Mouse (Mus musculus) neural tube, embryonic 13.5 days (tissue): ENCODE results near the gene Tsen54. TPM values are rescaled to one million over a fixed set of nuclear protein-coding genes. Genes with fewer than 3 reads are reported as not detected.

Experiments used
- ATAC-seq: fragments of 200-750 bp; cut with Nextera tagmentation; 2 replicates; pipeline ENCODE4 v1.8.0; 2017; ENCODE audit warnings: low read depth, mild to moderate bottlenecking, moderate TSS enrichment, moderate library complexity
- H3K27ac ChIP-seq: fragments of 300-500 bp; sonication (generic); replicated peaks from 2 replicates; pipeline ENCODE4 v1.5.1; 2015; ENCODE audit warnings: moderate library complexity, mild to moderate bottlenecking, inconsistent platforms
- H3K27me3 ChIP-seq: fragments of 300-500 bp; sonication (generic); 2 replicates; pipeline ENCODE4 v1.6.1; 2015; ENCODE audit warnings: mild to moderate bottlenecking, inconsistent platforms
- H3K36me3 ChIP-seq: fragments of 300-500 bp; sonication (generic); 2 replicates; pipeline ENCODE4 v1.6.1; 2015; ENCODE audit warnings: mild to moderate bottlenecking, inconsistent platforms
- H3K4me1 ChIP-seq: fragments of 300-500 bp; sonication (generic); replicated peaks from 2 replicates; pipeline ENCODE4 v1.6.1; 2015; ENCODE audit warnings: inconsistent platforms
- H3K4me2 ChIP-seq: fragments of 300-500 bp; sonication (generic); 2 replicates; pipeline ENCODE4 v1.6.1; 2015; ENCODE audit warnings: inconsistent platforms, mild to moderate bottlenecking, moderate library complexity
- H3K4me3 ChIP-seq: fragments of 300-500 bp; sonication (generic); 2 replicates; pipeline ENCODE4 v1.5.1; 2015; ENCODE audit warnings: mild to moderate bottlenecking, inconsistent platforms
- H3K9ac ChIP-seq: fragments of 300-500 bp; sonication (generic); 2 replicates; pipeline ENCODE4 v1.6.1; 2015; ENCODE audit warnings: moderate library complexity, mild to moderate bottlenecking, inconsistent platforms
- H3K9me3 ChIP-seq: fragments of 300-500 bp; sonication (generic); 2 replicates; pipeline ENCODE4 v1.6.1; 2016; ENCODE audit warnings: inconsistent platforms
- WGBS: fragments of 180-500 bp; shearing (Covaris S2); methylation state at CpG from one replicate; pipeline ENCODE4 v1.1.7; 2015; 5-methylcytosine and 5-hydroxymethylcytosine counted together
- polyA plus RNA-seq: library from polyadenylated mRNA; unstranded; fragments of >200 nt; fragmentation: Nextera tagmentation; extraction: Ambion mirVana; gene quantifications from 2 replicates; pipeline ENCODE4 v1.2.1, GENCODE M21; 2015

Gene Tsen54
- polyA plus RNA-seq, 1 experiment from 2014 or later = 23.4 TPM

- ATAC-seq = no peak
- Histone ChIP-seq H3K4me3 (no peak overlapping the region), H3K36me3 (peaks cover 54% of the 10 kb centered on the region), H3K27ac (no peak overlapping the region), H3K4me1 (peaks cover 29% of the 10 kb centered on the region), H3K27me3 (peaks cover 26% of the 10 kb centered on the region), H3K9me3 (no peaks in the 10 kb centered on the region), H3K9ac (no peak overlapping the region), H3K4me2 (no peak overlapping the region)
- WGBS = 90% methylated on average over 16 of the region's 16 CpGs
These were observed 5.5 kb downstream of the Tsen54 start for GRCm38 (mm10) chr11:115819915-115820623.

- no peak overlapping the region for H3K4me2 ChIP-seq
- H3K27ac ChIP-seq = no peak overlapping the region
- peaks cover 20% of the 10 kb centered on the region for H3K4me1 ChIP-seq
- peaks cover 54% of the 10 kb centered on the region for H3K36me3 ChIP-seq
- WGBS = 88% methylated on average over 4 of the region's 4 CpGs
- peaks cover 36% of the 10 kb centered on the region for H3K27me3 ChIP-seq
- no peak for ATAC-seq
- H3K9me3 ChIP-seq = no peaks in the 10 kb centered on the region
- no peak overlapping the region for H3K9ac ChIP-seq
- H3K4me3 ChIP-seq = no peak overlapping the region
These were observed 6.5 kb downstream of the Tsen54 start for GRCm38 (mm10) chr11:115821001-115821400.

- peak; percentile 88 for ATAC-seq
- Histone ChIP-seq H3K4me3 (peak within 1 kb of the TSS; percentile 58), H3K9me3 (no peaks in the 10 kb centered on the region), H3K27me3 (peaks cover 54% of the 10 kb centered on the region), H3K4me2 (peak within 1 kb of the TSS; percentile 93), H3K36me3 (peaks cover 37% of the 10 kb centered on the region), H3K4me1 (peaks cover 18% of the 10 kb centered on the region), H3K9ac (peak within 1 kb of the TSS; percentile 70), H3K27ac (no peak within 1 kb of the TSS)
- WGBS = under 1% methylated on average over 87 of the region's 87 CpGs
These were observed 9.5 kb downstream of the Tsen54 start, which contains the start of gene Llgl2 for GRCm38 (mm10) chr11:115823774-115824740. Gene Llgl2 (plus strand): TSS chr11:115824049.

- H3K4me1 ChIP-seq = peaks cover 18% of the 10 kb centered on the region
- no peaks in the 10 kb centered on the region for H3K9me3 ChIP-seq
- no peak overlapping the region for H3K27ac ChIP-seq
- H3K4me2 ChIP-seq = peak overlapping the region; percentile 93
- ATAC-seq = no peak
- peaks cover 32% of the 10 kb centered on the region for H3K36me3 ChIP-seq
- H3K4me3 ChIP-seq = peak overlapping the region; percentile 58; the same call in 1 of the 2 replicates
- no peak overlapping the region for H3K9ac ChIP-seq
- 18% methylated on average over 11 of the region's 11 CpGs for WGBS
- peaks cover 61% of the 10 kb centered on the region for H3K27me3 ChIP-seq
These were observed 10.3 kb downstream of the Tsen54 start for GRCm38 (mm10) chr11:115824813-115825212.

- Histone ChIP-seq H3K36me3 (peaks cover 15% of the 10 kb centered on the region), H3K4me1 (peaks cover 18% of the 10 kb centered on the region), H3K4me2 (no peak overlapping the region), H3K4me3 (no peak overlapping the region), H3K27me3 (peaks cover 78% of the 10 kb centered on the region), H3K9me3 (no peaks in the 10 kb centered on the region), H3K9ac (no peak overlapping the region), H3K27ac (no peak overlapping the region)
- ATAC-seq = no peak
- 57% methylated on average over 5 of the region's 5 CpGs for WGBS
These were observed 12.0 kb downstream of the Tsen54 start for GRCm38 (mm10) chr11:115826487-115826886.

- peaks cover 23% of the 10 kb centered on the region for H3K4me1 ChIP-seq
- no peaks in the 10 kb centered on the region for H3K9me3 ChIP-seq
- ATAC-seq = no peak
- H3K36me3 ChIP-seq = peaks cover 4% of the 10 kb centered on the region
- whole genome bisulfite sequencing = 91% methylated on average over 6 of the region's 6 CpGs
- H3K9ac ChIP-seq = no peak overlapping the region
- peaks cover 85% of the 10 kb centered on the region for H3K27me3 ChIP-seq
- H3K4me3 ChIP-seq = no peak overlapping the region
- H3K4me2 ChIP-seq = no peak overlapping the region
- no peak overlapping the region for H3K27ac ChIP-seq
These were observed 13.1 kb downstream of the Tsen54 start for GRCm38 (mm10) chr11:115827624-115828023.

- Histone ChIP-seq H3K4me2 (no peak overlapping the region), H3K9me3 (no peaks in the 10 kb centered on the region), H3K27ac (no peak overlapping the region), H3K36me3 (no peaks in the 10 kb centered on the region), H3K4me1 (peaks cover 29% of the 10 kb centered on the region), H3K9ac (no peak overlapping the region), H3K27me3 (peaks cover 71% of the 10 kb centered on the region), H3K4me3 (no peak overlapping the region)
- no peak for ATAC-seq
- 58% methylated on average over 4 of the region's 4 CpGs for WGBS
These were observed 14.5 kb downstream of the Tsen54 start for GRCm38 (mm10) chr11:115829036-115829435.

- no peak overlapping the region for H3K9ac ChIP-seq
- H3K36me3 ChIP-seq = no peaks in the 10 kb centered on the region
- H3K4me2 ChIP-seq = no peak overlapping the region
- H3K27me3 ChIP-seq = peaks cover 59% of the 10 kb centered on the region
- H3K27ac ChIP-seq = no peak overlapping the region
- 20% methylated on average over 25 of the region's 25 CpGs for WGBS
- no peak for ATAC-seq
- no peaks in the 10 kb centered on the region for H3K9me3 ChIP-seq
- no peak overlapping the region for H3K4me3 ChIP-seq
- H3K4me1 ChIP-seq = peaks cover 18% of the 10 kb centered on the region
These were observed 16.2 kb downstream of the Tsen54 start for GRCm38 (mm10) chr11:115830550-115831325.

- no peak overlapping the region for H3K27ac ChIP-seq
- no peak for ATAC-seq
- H3K4me2 ChIP-seq = no peak overlapping the region
- no peaks in the 10 kb centered on the region for H3K9me3 ChIP-seq
- WGBS = 36% methylated on average over 3 of the region's 3 CpGs
- no peak overlapping the region for H3K9ac ChIP-seq
- H3K27me3 ChIP-seq = peaks cover 53% of the 10 kb centered on the region
- no peak overlapping the region for H3K4me3 ChIP-seq
- peaks cover 18% of the 10 kb centered on the region for H3K4me1 ChIP-seq
- no peaks in the 10 kb centered on the region for H3K36me3 ChIP-seq
These were observed 17.0 kb downstream of the Tsen54 start for GRCm38 (mm10) chr11:115831518-115831917.

GRCm38 (mm10) chr11:115832064-115832463, 17.5 kb downstream of the Tsen54 start:
- ATAC-seq = no peak
- H3K9me3 ChIP-seq = no peaks in the 10 kb centered on the region
- peaks cover 47% of the 10 kb centered on the region for H3K27me3 ChIP-seq
- peaks cover 18% of the 10 kb centered on the region for H3K4me1 ChIP-seq
- no peaks in the 10 kb centered on the region for H3K36me3 ChIP-seq
- H3K9ac ChIP-seq = no peak overlapping the region
- WGBS = 50% methylated on average over 6 of the region's 6 CpGs
- H3K4me3 ChIP-seq = no peak overlapping the region
- no peak overlapping the region for H3K4me2 ChIP-seq
- no peak overlapping the region for H3K27ac ChIP-seq

- under 1% methylated on average over 8 of the region's 8 CpGs for WGBS
- peaks cover 47% of the 10 kb centered on the region for H3K27me3 ChIP-seq
- ATAC-seq = no peak
These were observed 18.0 kb downstream of the Tsen54 start for GRCm38 (mm10) chr11:115832523-115832922.

More at GRCm38 (mm10) chr11:115832523-115832922, 18.0 kb downstream of the Tsen54 start:
- H3K36me3 ChIP-seq = no peaks in the 10 kb centered on the region
- no peak overlapping the region for H3K27ac ChIP-seq
- H3K4me3 ChIP-seq = no peak overlapping the region
- no peak overlapping the region for H3K4me2 ChIP-seq
- peaks cover 18% of the 10 kb centered on the region for H3K4me1 ChIP-seq
- H3K9me3 ChIP-seq = no peaks in the 10 kb centered on the region
- H3K9ac ChIP-seq = no peak overlapping the region
